Mouse (Mus musculus) ES-E14 (cell line): ENCODE results near the gene Dzip1l. TPM values are rescaled to one million over a fixed set of nuclear protein-coding genes. Genes with fewer than 3 reads are reported as not detected.

Experiments
- DNase-seq: peaks from one replicate; pipeline ENCODE4 v3.0.0-alpha.2; 2013; ENCODE audit warnings: low read depth, low spot score
- H3K27ac ChIP-seq: 2 replicates; pipeline ENCODE4 v1.5.1; 2012; ENCODE audit warnings: low read depth, mild to moderate bottlenecking, low read length, moderate library complexity, mixed read lengths; ENCODE audit not compliant: poor library complexity, insufficient read depth, severe bottlenecking
- H3K36me3 ChIP-seq: 2 replicates; pipeline ENCODE4 v1.6.1; 2012; ENCODE audit warnings: mild to moderate bottlenecking, low read length, moderate library complexity, mixed read lengths; ENCODE audit not compliant: control insufficient read depth, poor library complexity, insufficient read depth, severe bottlenecking
- H3K4me1 ChIP-seq, 2 experiments: fragments of 150-350 bp in 1 of 2; sonication (generic) in 1 of 2; 2 replicates each; pipeline ENCODE4 v1.6.1; 2012; ENCODE audit warnings: low read length in 2 of 2, mild to moderate bottlenecking in 1 of 2, mixed read lengths in 1 of 2; ENCODE audit not compliant: control insufficient read depth in 2 of 2, insufficient read depth in 2 of 2, poor library complexity in 1 of 2
- H3K4me3 ChIP-seq, 2 experiments: fragments of 150-350 bp in 1 of 2; sonication (generic) in 1 of 2; 2 replicates each; pipeline ENCODE4 v1.5.1; 2012; ENCODE audit warnings: low read length in 2 of 2, low read depth in 1 of 2, mild to moderate bottlenecking in 1 of 2, mixed read lengths in 1 of 2; ENCODE audit not compliant: insufficient read depth in 1 of 2, poor library complexity in 1 of 2, severe bottlenecking in 1 of 2
- H3K9ac ChIP-seq: 2 replicates; pipeline ENCODE4 v1.6.1; 2012; ENCODE audit warnings: low read depth, mild to moderate bottlenecking, low read length, mixed read lengths; ENCODE audit not compliant: poor library complexity, insufficient read depth, severe bottlenecking
- H3K9me3 ChIP-seq: fragments of 150-350 bp; sonication (generic); 2 replicates; pipeline ENCODE4 v1.6.1; 2012; ENCODE audit warnings: low read depth, mild to moderate bottlenecking, low read length; ENCODE audit not compliant: control insufficient read depth, insufficient read depth
- CHD2 ChIP-seq: IDR thresholded peaks from 2 replicates; pipeline ENCODE4 v1.6.1; 2014; ENCODE audit warnings: mild to moderate bottlenecking, low read depth, low read length, inconsistent platforms
- HCFC1 ChIP-seq: IDR thresholded peaks from 2 replicates; pipeline ENCODE4 v1.6.1; 2012; ENCODE audit warnings: low read length, inconsistent platforms, borderline replicate concordance; ENCODE audit not compliant: insufficient read depth
- MAFK ChIP-seq: IDR thresholded peaks from 2 replicates; pipeline ENCODE4 v1.6.1; 2014; ENCODE audit warnings: mild to moderate bottlenecking, low read depth, low read length, inconsistent platforms; ENCODE audit not compliant: insufficient read depth
- ZC3H11A ChIP-seq: IDR thresholded peaks from 2 replicates; pipeline ENCODE4 v1.6.1; 2012; ENCODE audit warnings: low read depth, mild to moderate bottlenecking, inconsistent platforms, low read length, borderline replicate concordance
- ZNF384 ChIP-seq: IDR thresholded peaks from 2 replicates; pipeline ENCODE4 v1.6.1; 2012; ENCODE audit warnings: low read depth, low read length, inconsistent platforms
- in situ Hi-C, 2 experiments: fragments of 600-800 bp; cut with MboI; formaldehyde crosslinking; loops; one replicate each; pipeline ENCODE4 v1.15.1; 2025; ENCODE audit warnings: low sequenced_read_pairs in 2 of 2, inconsistent platforms in 1 of 2; ENCODE audit not compliant: unreplicated experiment in 2 of 2
- total RNA-seq: library from RNA; depleted of rRNA; stranded (reverse); fragments of 300-350 nt; gene quantifications from 2 replicates; pipeline ENCODE4 v1.2.3, GENCODE M21; 2012

The Dzip1l gene
- total RNA-seq, 1 experiment: 17.2 TPM

DNA sequence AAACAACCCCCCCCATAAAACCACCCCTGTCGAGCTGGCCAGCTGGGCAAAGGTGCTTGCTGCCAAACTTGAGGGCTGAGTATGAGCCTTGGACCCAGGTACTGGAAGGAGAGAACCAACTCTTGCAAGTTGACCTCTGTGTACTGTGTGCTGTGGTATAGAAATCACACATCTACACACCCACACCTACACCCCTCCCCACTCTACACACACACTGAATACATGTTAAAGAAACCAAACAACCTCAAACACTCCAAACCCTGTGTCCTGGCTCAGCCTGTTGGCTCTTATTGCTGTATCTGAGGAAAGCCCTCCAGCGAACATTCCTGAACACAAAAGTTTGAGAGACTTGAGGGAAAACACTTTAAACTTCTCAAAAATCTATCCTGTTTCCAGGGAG lies 6.3 kb upstream of the Dzip1l start:
- no peak for DNase-seq

GRCm38 (mm10) chr9:99624117-99624516 lies 5.2 kb upstream of the Dzip1l start:
- no peak for DNase-seq
- no peaks in the 10 kb centered on the region for H3K36me3 ChIP-seq
- TF ChIP-seq ZC3H11A (no peak), CHD2 (no peak), MAFK (no peak), ZNF384 (no peak), HCFC1 (no peak)
- H3K4me3 ChIP-seq: no peak overlapping the region
- no peak overlapping the region for H3K27ac ChIP-seq
- 0 out of 4 replicates have a peak, but pooled peaks cover 0 to 3% of the 10 kb centered on the region in 2 experiments for H3K4me1 ChIP-seq
- in situ Hi-C loops: no loop called here
- no peaks in the 10 kb centered on the region for H3K9me3 ChIP-seq
- no peak overlapping the region for H3K9ac ChIP-seq

More for the DNA sequence above, 6.3 kb upstream of the Dzip1l start:
- TF ChIP-seq ZC3H11A (no peak), ZNF384 (no peak), HCFC1 (no peak), CHD2 (no peak), MAFK (no peak)
- in situ Hi-C loops: no loop called here
- Histone ChIP-seq H3K4me3 (no peak overlapping the region), H3K4me1 (no peaks in the 10 kb centered on the region), H3K9ac (no peak overlapping the region), H3K27ac (no peak overlapping the region), H3K36me3 (no peaks in the 10 kb centered on the region), H3K9me3 (no peaks in the 10 kb centered on the region)

- Histone ChIP-seq H3K4me3 (no peak overlapping the region), H3K9me3 (no peaks in the 10 kb centered on the region), H3K36me3 (no peaks in the 10 kb centered on the region), H3K9ac (no peak overlapping the region), H3K27ac (no peak overlapping the region), H3K4me1 (0 out of 4 replicates have a peak, but pooled peaks cover 0 to 3% of the 10 kb centered on the region in 2 experiments)
- no peak for DNase-seq
- in situ Hi-C loops: no loop called here
- TF ChIP-seq ZC3H11A (no peak), ZNF384 (no peak), MAFK (no peak), HCFC1 (no peak), CHD2 (no peak)
Measured at GRCm38 (mm10) chr9:99628581-99628980, 715 bp upstream of the Dzip1l start.

DNA sequence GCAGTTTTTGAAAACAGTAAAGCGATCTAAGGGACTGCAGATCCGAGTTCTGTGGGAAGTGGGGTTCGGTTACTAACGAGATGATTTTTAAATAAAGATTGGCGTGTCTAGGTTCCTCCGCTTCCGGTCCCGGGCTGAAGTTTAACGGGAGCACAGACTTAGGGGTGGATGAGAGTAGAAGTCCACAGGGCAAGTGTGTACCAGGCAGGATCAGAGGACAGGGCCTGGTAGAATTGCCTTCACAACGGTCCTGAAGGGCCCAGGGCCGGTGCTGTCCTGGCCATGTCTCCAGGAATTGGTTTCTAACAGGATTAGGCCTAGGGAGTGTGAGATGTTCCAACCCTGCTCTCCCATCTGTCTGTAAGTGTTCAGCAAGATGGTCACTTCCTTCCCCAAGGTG lies 775 bp downstream of the Dzip1l start:
- in situ Hi-C loops: no loop called here
- DNase-seq: no peak
- Histone ChIP-seq H3K9me3 (no peaks in the 10 kb centered on the region), H3K4me1 (0 out of 4 replicates have a peak, but pooled peaks cover 0 to 3% of the 10 kb centered on the region in 2 experiments), H3K36me3 (no peaks in the 10 kb centered on the region), H3K9ac (peak overlapping the region; percentile 53), H3K4me3 (peak overlapping the region; percentile 65 to 81), H3K27ac (no peak overlapping the region)
- no peak for TF ChIP-seq MAFK
- no peak for TF ChIP-seq ZNF384
- no peak for TF ChIP-seq CHD2
- no peak for TF ChIP-seq HCFC1
- no peak for TF ChIP-seq ZC3H11A

DNA sequence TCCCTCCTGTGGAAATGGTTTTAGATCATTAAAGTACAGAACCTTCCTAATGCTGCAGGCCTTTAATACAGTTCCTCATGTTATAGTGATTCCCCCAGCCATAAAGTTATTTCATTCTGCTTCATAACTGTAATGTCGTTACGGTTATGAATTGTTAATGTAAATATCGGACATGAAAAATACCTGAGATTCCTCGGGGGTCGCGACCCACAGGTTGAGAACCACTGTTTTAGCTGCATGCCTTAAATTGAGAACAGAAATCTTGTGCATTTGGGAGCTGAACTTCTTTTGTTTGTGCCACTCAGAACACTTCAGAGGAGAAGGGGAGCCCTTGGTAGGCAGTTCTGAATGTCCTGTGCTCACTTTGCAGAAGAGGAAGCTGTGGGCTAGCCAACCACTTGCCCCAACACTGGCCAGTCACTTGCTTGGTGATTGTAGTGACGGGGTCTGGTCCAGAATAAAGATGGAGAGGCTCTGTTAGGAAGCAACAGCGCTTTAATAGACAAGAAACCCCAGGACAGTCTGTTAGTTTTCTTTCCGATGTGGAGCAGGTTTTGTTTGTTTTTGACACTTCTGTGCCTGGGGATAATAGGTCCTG lies 1.3 kb downstream of the Dzip1l start:
- TF ChIP-seq CHD2 (peak; percentile 96), ZC3H11A (no peak)
- H3K9ac ChIP-seq: peak overlapping the region; percentile 53; the same call in 1 of the 2 replicates
- no peaks in the 10 kb centered on the region for H3K36me3 ChIP-seq
- H3K9me3 ChIP-seq: no peaks in the 10 kb centered on the region
- H3K27ac ChIP-seq: no peak overlapping the region
- H3K4me1 ChIP-seq: 0 out of 4 replicates have a peak, but pooled peaks cover 0 to 3% of the 10 kb centered on the region in 2 experiments
- peak overlapping the region; percentile 65 to 81; a peak in 3 of 4 replicates for H3K4me3 ChIP-seq
- in situ Hi-C loops: no loop called here
- DNase-seq: no peak
